9 mouse cellular contexts compared by ENCODE assay signal in the genomic region with DNA sequence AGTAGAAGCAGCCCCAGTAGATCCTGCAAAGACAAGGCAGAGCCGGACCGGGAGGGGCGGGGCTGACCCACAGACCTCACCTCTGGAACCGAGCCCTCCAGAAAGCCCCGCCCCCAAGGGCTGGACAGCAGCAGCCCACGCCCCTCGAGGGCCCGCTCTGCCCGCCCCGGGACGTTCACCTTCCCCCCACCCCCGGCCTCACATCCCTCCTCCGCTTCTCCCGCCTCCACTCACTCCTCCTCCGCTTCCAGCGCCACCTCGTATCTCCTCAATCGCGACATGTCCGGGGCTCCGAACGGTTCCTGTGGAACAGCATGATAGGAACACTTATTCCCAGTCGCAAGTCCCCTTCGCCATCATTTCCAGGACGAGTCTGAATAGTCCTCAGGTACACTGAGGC. TPM values are rescaled to one million over a fixed set of nuclear protein-coding genes. Genes with fewer than 3 reads are reported as not detected.
DNase-seq lines count a peak whose midpoint lies in the region; ATAC-seq and TF ChIP-seq lines count a peak whose summit lies in the region.
"Not testable (repeated sequence)": the region's sequence is repeated elsewhere in the genome, so short reads cannot be mapped to it uniquely, and the experiment has no call there.
"Had no signal": no experiment of that assay in that cellular context is flagged by ENCODE, and none has a peak within 500 bp of the region (broad histone marks: within the 10 kb centered on the region; RNA-seq: fewer than 3 reads in every experiment).

No protein-coding gene starts in this region.

- not testable (repeated sequence) for ATAC-seq in forebrain, embryonic 13.5 days; heart, postnatal 0 days (ENCODE audit: insufficient read depth, low read depth); kidney, embryonic 16.5 days (ENCODE audit: low FRiP score, low TSS enrichment); neural tube, embryonic 11.5 days (ENCODE audit: insufficient read depth, low FRiP score, low TSS enrichment); stomach, embryonic 15.5 days (ENCODE audit: insufficient read depth, low FRiP score, low read depth)

- not testable (repeated sequence) for H3K27me3 ChIP-seq in forebrain, embryonic 13.5 days; heart, postnatal 0 days (ENCODE audit: control insufficient read depth, insufficient read depth, low read length); kidney, embryonic 16.5 days (ENCODE audit: insufficient read depth, low read length); neural tube, embryonic 11.5 days (ENCODE audit: control insufficient read depth, insufficient read depth, low read length); stomach, embryonic 15.5 days (replicated peaks)

- peak overlapping the region; percentile 49 for H3K4me3 ChIP-seq in forebrain, embryonic 13.5 days
- peak overlapping the region; percentile 40 for H3K4me3 ChIP-seq in heart, postnatal 0 days (ENCODE audit: low read depth, low read length)
- H3K4me3 ChIP-seq in kidney, embryonic 16.5 days (ENCODE audit: low read length), result peak overlapping the region; percentile 44
- peak overlapping the region; percentile 35 for H3K4me3 ChIP-seq in neural tube, embryonic 11.5 days (ENCODE audit: low read depth, low read length)
- peak overlapping the region; percentile 43 for H3K4me3 ChIP-seq in stomach, embryonic 15.5 days (replicated peaks)

- H3K9me3 ChIP-seq in forebrain, embryonic 13.5 days (replicated peaks); heart, postnatal 0 days (replicated peaks; ENCODE audit: control insufficient read depth, low read length); kidney, embryonic 16.5 days (ENCODE audit: low read length); neural tube, embryonic 11.5 days (ENCODE audit: control insufficient read depth, low read length); stomach, embryonic 15.5 days: not testable (repeated sequence)

- DNase-seq in ES-CJ7 (ENCODE audit: low read depth, low spot score), result peak; percentile 48
- peak; percentile 66 to 70 for DNase-seq in cerebellum, adult 18-20 months
- peak; percentile 58 for DNase-seq in heart, postnatal 0 days (ENCODE audit: low spot score)
- DNase-seq in lung, adult 18-20 months, result peak; percentile 83 to 88
- peak; percentile 68 for DNase-seq in neural tube, embryonic 11.5 days (ENCODE audit: low spot score)

- not testable (repeated sequence) for H3K27ac ChIP-seq in forebrain, embryonic 13.5 days; kidney, embryonic 16.5 days (ENCODE audit: low read length); neural tube, embryonic 11.5 days (ENCODE audit: low read depth, low read length); stomach, embryonic 15.5 days
- H3K27ac ChIP-seq in heart, postnatal 0 days (ENCODE audit: low read depth), result peak overlapping the region; percentile 62; the same call in 1 of the 2 replicates

- TF ChIP-seq EP300 in heart, postnatal 0 days (IDR thresholded peaks at IDR 0.05; ENCODE audit: low read depth), result not testable (repeated sequence)

- H3K4me1 ChIP-seq in forebrain, embryonic 13.5 days; heart, postnatal 0 days (ENCODE audit: control insufficient read depth, insufficient read depth); kidney, embryonic 16.5 days (ENCODE audit: insufficient read depth, low read length); neural tube, embryonic 11.5 days (ENCODE audit: control insufficient read depth, insufficient read depth, low read length); stomach, embryonic 15.5 days: not testable (repeated sequence)

- peak overlapping the region; percentile 61 for H3K9ac ChIP-seq in forebrain, embryonic 13.5 days
- H3K9ac ChIP-seq in heart, postnatal 0 days (replicated peaks; ENCODE audit: low read depth, low read length); kidney, embryonic 16.5 days (replicated peaks; ENCODE audit: low read length); neural tube, embryonic 11.5 days (ENCODE audit: low read length); stomach, embryonic 15.5 days: not testable (repeated sequence)

- not testable (repeated sequence) for H3K36me3 ChIP-seq in forebrain, embryonic 13.5 days (ENCODE audit: poor library complexity, severe bottlenecking); heart, postnatal 0 days (replicated peaks; ENCODE audit: control insufficient read depth, insufficient read depth, low read length); kidney, embryonic 16.5 days (ENCODE audit: insufficient read depth, low read length); neural tube, embryonic 11.5 days (ENCODE audit: control insufficient read depth, insufficient read depth, low read length); stomach, embryonic 15.5 days

- peak overlapping the region; percentile 58 for H3K4me2 ChIP-seq in forebrain, embryonic 13.5 days
- H3K4me2 ChIP-seq in heart, postnatal 0 days (ENCODE audit: low read depth, low read length), result peak overlapping the region; percentile 52
- H3K4me2 ChIP-seq in kidney, embryonic 16.5 days (replicated peaks; ENCODE audit: low read depth, low read length), result peak overlapping the region; percentile 40; the same call in 1 of the 2 replicates
- peak overlapping the region; percentile 40 for H3K4me2 ChIP-seq in neural tube, embryonic 11.5 days (ENCODE audit: low read depth)
- peak overlapping the region; percentile 51 for H3K4me2 ChIP-seq in stomach, embryonic 15.5 days

- WGBS in forebrain, embryonic 13.5 days, result 2% methylated on average over 21 of the region's 25 CpGs
- under 1% methylated on average over 17 of the region's 25 CpGs for WGBS in heart, postnatal 0 days
- WGBS in kidney, embryonic 16.5 days, result 1% methylated on average over 16 of the region's 25 CpGs
- WGBS in neural tube, embryonic 11.5 days, result 0% methylated on average over 15 of the region's 25 CpGs
- WGBS in stomach, embryonic 15.5 days, result 1% methylated on average over 23 of the region's 25 CpGs

- not testable (repeated sequence) for TF ChIP-seq CTCF in heart, postnatal 0 days (IDR thresholded peaks at IDR 0.05; ENCODE audit: low read depth)

RNA-seq across cellular contexts. Expression of gene Ccl27a, which starts 0.5 kb away (rescaled TPM):
- polyA plus RNA-seq in forebrain, embryonic 13.5 days (2015; fragmentation: Nextera tagmentation; extraction: Ambion mirVana), result 159 and 175 TPM in 2 replicates
- 48.5 and 73.7 TPM in 2 replicates for total RNA-seq in heart, postnatal 0 days (2014; rRNA removed; ENCODE audit: low replicate concordance)
- 49.4 and 49.6 TPM in 2 replicates for polyA plus RNA-seq in heart, postnatal 0 days (2015; fragmentation: Nextera tagmentation; extraction: Ambion mirVana)
- 36.3 and 38.5 TPM in 2 replicates for polyA plus RNA-seq in kidney, embryonic 16.5 days (2015; fragmentation: Nextera tagmentation; extraction: Ambion mirVana)
- polyA plus RNA-seq in neural tube, embryonic 11.5 days (2014; fragmentation: Nextera tagmentation; extraction: Ambion mirVana), result 64.8 and 69.6 TPM in 2 replicates
- 31.5 and 33.7 TPM in 2 replicates for polyA plus RNA-seq in stomach, embryonic 15.5 days (2015; fragmentation: Nextera tagmentation; extraction: Ambion mirVana)
- total RNA-seq: monocyte, adult 5-6 weeks had no signal

RNA-seq across cellular contexts. Expression of gene Sigmar1, which starts 17.5 kb away (rescaled TPM):
- polyA plus RNA-seq in forebrain, embryonic 13.5 days (2015; fragmentation: Nextera tagmentation; extraction: Ambion mirVana), result 47.5 and 55.4 TPM in 2 replicates
- total RNA-seq in heart, postnatal 0 days (2014; rRNA removed; ENCODE audit: low replicate concordance), result 40.9 and 57.4 TPM in 2 replicates
- polyA plus RNA-seq in heart, postnatal 0 days (2015; fragmentation: Nextera tagmentation; extraction: Ambion mirVana), result 33.4 and 37.1 TPM in 2 replicates
- polyA plus RNA-seq in kidney, embryonic 16.5 days (2015; fragmentation: Nextera tagmentation; extraction: Ambion mirVana), result 98.2 and 100 TPM in 2 replicates
- polyA plus RNA-seq in neural tube, embryonic 11.5 days (2014; fragmentation: Nextera tagmentation; extraction: Ambion mirVana), result 77.8 and 83.7 TPM in 2 replicates
- polyA plus RNA-seq in stomach, embryonic 15.5 days (2015; fragmentation: Nextera tagmentation; extraction: Ambion mirVana), result 81.6 and 82.2 TPM in 2 replicates

RNA-seq across cellular contexts. Expression of gene Galt, which starts 18.5 kb away (rescaled TPM):
- polyA plus RNA-seq in forebrain, embryonic 13.5 days (2015; fragmentation: Nextera tagmentation; extraction: Ambion mirVana), result 16.2 and 17.5 TPM in 2 replicates
- 95.0 and 96.8 TPM in 2 replicates for total RNA-seq in heart, postnatal 0 days (2014; rRNA removed; ENCODE audit: low replicate concordance)
- polyA plus RNA-seq in heart, postnatal 0 days (2015; fragmentation: Nextera tagmentation; extraction: Ambion mirVana), result 69.8 and 70.9 TPM in 2 replicates
- polyA plus RNA-seq in kidney, embryonic 16.5 days (2015; fragmentation: Nextera tagmentation; extraction: Ambion mirVana), result 61.9 and 65.5 TPM in 2 replicates
- polyA plus RNA-seq in neural tube, embryonic 11.5 days (2014; fragmentation: Nextera tagmentation; extraction: Ambion mirVana), result 22.7 and 25.3 TPM in 2 replicates
- polyA plus RNA-seq in stomach, embryonic 15.5 days (2015; fragmentation: Nextera tagmentation; extraction: Ambion mirVana), result 39.6 and 47.9 TPM in 2 replicates

RNA-seq across cellular contexts. Expression of gene Arid3c, which starts 42.6 kb away (rescaled TPM):
- 0.26 TPM in 2 replicates for polyA plus RNA-seq in forebrain, embryonic 13.5 days (2015; fragmentation: Nextera tagmentation; extraction: Ambion mirVana)
- total RNA-seq in heart, postnatal 0 days (2014; rRNA removed; ENCODE audit: low replicate concordance), result not detected in 2 replicates
- polyA plus RNA-seq in heart, postnatal 0 days (2015; fragmentation: Nextera tagmentation; extraction: Ambion mirVana), result not detected in 2 replicates
- polyA plus RNA-seq in kidney, embryonic 16.5 days (2015; fragmentation: Nextera tagmentation; extraction: Ambion mirVana), result not detected in 2 replicates
- 1.2 and 2.0 TPM in 2 replicates for polyA plus RNA-seq in neural tube, embryonic 11.5 days (2014; fragmentation: Nextera tagmentation; extraction: Ambion mirVana)
- not detected in 2 replicates for polyA plus RNA-seq in stomach, embryonic 15.5 days (2015; fragmentation: Nextera tagmentation; extraction: Ambion mirVana)
- total RNA-seq: monocyte, adult 5-6 weeks had no signal

RNA-seq across cellular contexts. Expression of gene Dctn3, which starts 50.5 kb away (rescaled TPM):
- 259 and 262 TPM in 2 replicates for polyA plus RNA-seq in forebrain, embryonic 13.5 days (2015; fragmentation: Nextera tagmentation; extraction: Ambion mirVana)
- total RNA-seq in heart, postnatal 0 days (2014; rRNA removed; ENCODE audit: low replicate concordance), result 81.6 and 121 TPM in 2 replicates
- 161 and 165 TPM in 2 replicates for polyA plus RNA-seq in heart, postnatal 0 days (2015; fragmentation: Nextera tagmentation; extraction: Ambion mirVana)
- polyA plus RNA-seq in kidney, embryonic 16.5 days (2015; fragmentation: Nextera tagmentation; extraction: Ambion mirVana), result 137 and 149 TPM in 2 replicates
- 171 and 180 TPM in 2 replicates for polyA plus RNA-seq in neural tube, embryonic 11.5 days (2014; fragmentation: Nextera tagmentation; extraction: Ambion mirVana)
- 124 and 130 TPM in 2 replicates for polyA plus RNA-seq in stomach, embryonic 15.5 days (2015; fragmentation: Nextera tagmentation; extraction: Ambion mirVana)
